Mouse (Mus musculus) ES-Bruce4 (cell line): Measurements from ENCODE around the gene Tcirg1. TPM values are rescaled to one million over a fixed set of nuclear protein-coding genes. Genes with fewer than 3 reads are reported as not detected.

ENCODE experiments used
- H3K27ac ChIP-seq: 2 replicates; pipeline ENCODE4 v1.5.1; 2012; ENCODE audit warnings: low read length, inconsistent platforms; ENCODE audit not compliant: insufficient read depth
- H3K27me3 ChIP-seq: 2 replicates; pipeline ENCODE4 v1.6.1; 2012; ENCODE audit warnings: mild to moderate bottlenecking, low read length, inconsistent platforms; ENCODE audit not compliant: control insufficient read depth, poor library complexity, insufficient read depth, severe bottlenecking
- H3K36me3 ChIP-seq: 2 replicates; pipeline ENCODE4 v1.6.1; 2012; ENCODE audit warnings: inconsistent platforms, mild to moderate bottlenecking, low read length, moderate library complexity; ENCODE audit not compliant: control insufficient read depth, poor library complexity, insufficient read depth, severe bottlenecking
- H3K4me1 ChIP-seq: one replicate; pipeline ENCODE4 v1.8.1; 2011; ENCODE audit warnings: low read length; ENCODE audit not compliant: control insufficient read depth, insufficient read depth
- H3K4me3 ChIP-seq: 2 replicates; pipeline ENCODE4 v1.5.1; 2011; ENCODE audit warnings: low read depth, mild to moderate bottlenecking, low read length
- H3K9ac ChIP-seq: 2 replicates; pipeline ENCODE4 v1.6.1; 2012; ENCODE audit warnings: low read depth, mild to moderate bottlenecking, inconsistent platforms; ENCODE audit not compliant: poor library complexity, severe bottlenecking
- H3K9me3 ChIP-seq: replicated peaks from 2 replicates; pipeline ENCODE4 v1.6.1; 2012; ENCODE audit warnings: mild to moderate bottlenecking, low read length, inconsistent platforms; ENCODE audit not compliant: control insufficient read depth, poor library complexity, insufficient read depth, severe bottlenecking
- CTCF ChIP-seq: IDR thresholded peaks from one replicate; pipeline ENCODE4 v1.8.1; 2011; ENCODE audit warnings: low read depth, low read length
- EP300 ChIP-seq: IDR thresholded peaks from 2 replicates; pipeline ENCODE4 v1.6.1; 2011; ENCODE audit warnings: low read depth, low read length; ENCODE audit not compliant: insufficient read depth
- POLR2A ChIP-seq: IDR thresholded peaks from one replicate; pipeline ENCODE4 v1.8.1; 2011; ENCODE audit warnings: low read length; ENCODE audit not compliant: insufficient read depth
- polyA plus RNA-seq: library from polyadenylated mRNA; stranded (reverse); fragments of >200 nt; gene quantifications from 2 replicates; pipeline ENCODE4 v1.2.4, GENCODE M21; 2011; ENCODE audit warnings: low read depth; ENCODE audit not compliant: missing spikeins, insufficient read depth, insufficient read length

Tcirg1 gene
- polyA plus RNA-seq, 1 experiment, result 25.2 TPM

GRCm38 (mm10) chr19:3871468-3871867 is 35.5 kb downstream of the Tcirg1 start:
- Histone ChIP-seq H3K4me3 (no peak overlapping the region), H3K27ac (no peak overlapping the region), H3K27me3 (no peaks in the 10 kb centered on the region), H3K4me1 (no peaks in the 10 kb centered on the region), H3K36me3 (peaks cover 20% of the 10 kb centered on the region), H3K9ac (no peak overlapping the region), H3K9me3 (no peaks in the 10 kb centered on the region)
- TF ChIP-seq POLR2A, result no peak
- TF ChIP-seq EP300, result no peak
- TF ChIP-seq CTCF, result no peak

- Histone ChIP-seq H3K9me3 (no peaks in the 10 kb centered on the region), H3K4me3 (no peak overlapping the region), H3K9ac (no peak overlapping the region), H3K27me3 (no peaks in the 10 kb centered on the region), H3K36me3 (peaks cover 28% of the 10 kb centered on the region), H3K27ac (no peak overlapping the region), H3K4me1 (no peaks in the 10 kb centered on the region)
- TF ChIP-seq EP300 (no peak), CTCF (no peak), POLR2A (no peak)
Measured at GRCm38 (mm10) chr19:3868290-3868689, 38.6 kb downstream of the Tcirg1 start.

- H3K27ac ChIP-seq, result no peak overlapping the region
- H3K4me3 ChIP-seq, result no peak overlapping the region
- H3K36me3 ChIP-seq, result peaks cover 31% of the 10 kb centered on the region
- H3K27me3 ChIP-seq, result no peaks in the 10 kb centered on the region
- no peak overlapping the region for H3K9ac ChIP-seq
- TF ChIP-seq POLR2A (no peak), EP300 (no peak), CTCF (no peak)
- no peaks in the 10 kb centered on the region for H3K9me3 ChIP-seq
- H3K4me1 ChIP-seq, result no peaks in the 10 kb centered on the region
Measured at GRCm38 (mm10) chr19:3864960-3865359, 42.0 kb downstream of the Tcirg1 start.

- Histone ChIP-seq H3K36me3 (peaks cover 32% of the 10 kb centered on the region), H3K4me1 (no peaks in the 10 kb centered on the region), H3K9me3 (no peaks in the 10 kb centered on the region), H3K27me3 (no peaks in the 10 kb centered on the region), H3K9ac (no peak overlapping the region), H3K27ac (no peak overlapping the region), H3K4me3 (no peak overlapping the region)
- TF ChIP-seq POLR2A (no peak), EP300 (no peak), CTCF (no peak)
Measured at GRCm38 (mm10) chr19:3862713-3863112, 44.2 kb downstream of the Tcirg1 start.

- peaks cover 19% of the 10 kb centered on the region for H3K36me3 ChIP-seq
- no peak overlapping the region for H3K4me3 ChIP-seq
- no peaks in the 10 kb centered on the region for H3K4me1 ChIP-seq
- no peak overlapping the region for H3K27ac ChIP-seq
- TF ChIP-seq POLR2A, result no peak
- no peaks in the 10 kb centered on the region for H3K9me3 ChIP-seq
- no peaks in the 10 kb centered on the region for H3K27me3 ChIP-seq
- no peak overlapping the region for H3K9ac ChIP-seq
Measured at GRCm38 (mm10) chr19:3857220-3857619, 49.7 kb downstream of the Tcirg1 start.

- Histone ChIP-seq H3K9ac (peak overlapping the region; percentile 53), H3K4me3 (peak overlapping the region; percentile 23), H3K27ac (peak overlapping the region; percentile 72), H3K27me3 (no peaks in the 10 kb centered on the region), H3K9me3 (no peaks in the 10 kb centered on the region), H3K36me3 (peaks cover 10% of the 10 kb centered on the region), H3K4me1 (no peaks in the 10 kb centered on the region)
- no peak for TF ChIP-seq EP300
Measured at GRCm38 (mm10) chr19:3855601-3856000, 51.3 kb downstream of the Tcirg1 start.

- Histone ChIP-seq H3K27ac (peak overlapping the region; percentile 72), H3K9ac (peak overlapping the region; percentile 53), H3K4me3 (peak overlapping the region; percentile 36), H3K4me1 (no peaks in the 10 kb centered on the region), H3K27me3 (no peaks in the 10 kb centered on the region), H3K36me3 (peaks cover 9% of the 10 kb centered on the region), H3K9me3 (no peaks in the 10 kb centered on the region)
- TF ChIP-seq CTCF (no peak), POLR2A (no peak), EP300 (no peak)
Measured at GRCm38 (mm10) chr19:3855091-3855490, 51.8 kb downstream of the Tcirg1 start.
